Mouse (Mus musculus) CH12.LX (cell line): ENCODE measurements around the gene Vmn2r25.

Experiments
- CHD1 ChIP-seq: IDR thresholded peaks from 2 replicates; pipeline ENCODE4 v1.6.1; 2012; ENCODE audit warnings: low read depth, low read length, improper control_type of control experiment, inconsistent platforms
- CTCF ChIP-seq, 2 experiments: IDR thresholded peaks in 1 of 2; conservative IDR thresholded peaks in 1 of 2; 2 replicates each; pipeline ENCODE4 v1.5.1; 2011 to 2012; ENCODE audit warnings: low read depth in 2 of 2, low read length in 2 of 2, improper control_type of control experiment in 1 of 2, inconsistent platforms in 1 of 2, mild to moderate bottlenecking in 1 of 2, moderate library complexity in 1 of 2
- EP300 ChIP-seq: IDR thresholded peaks from 2 replicates; pipeline ENCODE4 v1.6.1; 2011; ENCODE audit warnings: low read length, improper control_type of control experiment
- IRF4 ChIP-seq: IDR thresholded peaks from 2 replicates; pipeline ENCODE4 v1.6.1; 2014; ENCODE audit warnings: low read depth, mild to moderate bottlenecking, inconsistent platforms, low read length, improper control_type of control experiment
- MAFK ChIP-seq: IDR thresholded peaks from 2 replicates; pipeline ENCODE4 v1.6.1; 2011; ENCODE audit warnings: low read length, improper control_type of control experiment; ENCODE audit not compliant: insufficient replicate concordance
- MAZ ChIP-seq: IDR thresholded peaks from 2 replicates; pipeline ENCODE4 v1.6.1; 2012; ENCODE audit warnings: low read depth, mild to moderate bottlenecking, inconsistent platforms, low read length, improper control_type of control experiment, moderate library complexity
- MEF2A ChIP-seq: IDR thresholded peaks from 2 replicates; pipeline ENCODE4 v1.6.1; 2014; ENCODE audit warnings: low read depth, mild to moderate bottlenecking, inconsistent platforms, low read length, improper control_type of control experiment, borderline replicate concordance
- MXI1 ChIP-seq: IDR thresholded peaks from 2 replicates; pipeline ENCODE4 v1.6.1; 2011; ENCODE audit warnings: mild to moderate bottlenecking, low read depth, low read length, improper control_type of control experiment
- POLR2A ChIP-seq: IDR thresholded peaks from 2 replicates; pipeline ENCODE4 v1.6.1; 2011; ENCODE audit warnings: low read depth, mild to moderate bottlenecking, improper control_type of control experiment, low read length
- POLR2AphosphoS2 ChIP-seq: IDR thresholded peaks from 2 replicates; pipeline ENCODE4 v1.6.1; 2011; ENCODE audit warnings: low read depth, low read length, improper control_type of control experiment
- TCF12 ChIP-seq: IDR thresholded peaks from 2 replicates; pipeline ENCODE4 v1.6.1; 2014; ENCODE audit warnings: low read depth, mild to moderate bottlenecking, inconsistent platforms, low read length, improper control_type of control experiment
- USF1 ChIP-seq: IDR thresholded peaks from 2 replicates; pipeline ENCODE4 v1.6.1; 2014; ENCODE audit warnings: low read depth, mild to moderate bottlenecking, inconsistent platforms, low read length, improper control_type of control experiment
- ZKSCAN1 ChIP-seq: IDR thresholded peaks from 2 replicates; pipeline ENCODE4 v1.6.1; 2012; ENCODE audit warnings: low read depth, inconsistent platforms, low read length, improper control_type of control experiment, borderline replicate concordance
- ZNF384 ChIP-seq: IDR thresholded peaks from 2 replicates; pipeline ENCODE4 v1.6.1; 2012; ENCODE audit warnings: low read depth, low read length, improper control_type of control experiment, inconsistent platforms

GRCm38 (mm10) chr6:123793746-123794145 lies 59.5 kb downstream of the Vmn2r25 start:
- TF ChIP-seq CTCF (conservative IDR thresholded peaks at IDR 0.05 in 1 of 2, IDR thresholded peaks at IDR 0.05 in 1 of 2; ENCODE audit: low read depth in 2 of 2, low read length in 2 of 2), result peak; percentile 15 to 27; a peak in 2 of 4 replicates
- TF ChIP-seq ZKSCAN1, result no peak
- no peak for TF ChIP-seq MAFK
- no peak for TF ChIP-seq ZNF384
- no peak for TF ChIP-seq POLR2A
- no peak for TF ChIP-seq USF1
- no peak for TF ChIP-seq EP300
- no peak for TF ChIP-seq IRF4
- no peak for TF ChIP-seq POLR2AphosphoS2
- no peak for TF ChIP-seq MEF2A
- TF ChIP-seq TCF12, result no peak
- TF ChIP-seq CHD1, result no peak
- no peak for TF ChIP-seq MAZ
- TF ChIP-seq MXI1, result no peak
